Mouse (Mus musculus): ENCODE measurements at regions not wholly inside any gene's neighbourhood (a gene's known extent, or its start where the extent isn't known, plus 50 kb on each side); places are given as distances from the start of the nearest gene placed in this dataset.

DNA sequence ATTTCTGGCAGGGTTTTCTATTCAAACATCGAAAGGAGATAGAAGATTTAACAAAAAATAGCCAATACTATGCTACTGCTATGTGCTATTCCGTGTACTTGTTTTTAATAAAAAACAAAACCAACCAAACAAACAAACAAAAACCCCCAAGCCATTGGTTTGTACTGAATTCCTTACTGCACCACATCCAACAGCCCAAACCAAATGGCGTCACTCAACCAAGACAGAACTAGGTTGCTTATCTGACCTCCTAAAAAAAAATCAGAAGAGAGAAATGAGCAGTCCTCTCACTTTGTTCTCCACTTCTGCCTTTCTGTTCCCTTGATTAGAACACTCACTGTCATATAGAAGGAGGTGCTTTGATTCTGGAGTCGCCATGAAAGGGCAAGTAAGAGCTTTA lies 68.6 kb upstream of the Klf7 start:
- TF ChIP-seq CTCF (IDR thresholded peaks at IDR 0.05; ENCODE audit: insufficient read depth, low read depth, low read length): no peak
- peaks cover 7% of the 10 kb centered on the region; the same call in 1 of the 2 replicates for H3K4me1 ChIP-seq (ENCODE audit: control insufficient read depth, insufficient read depth, low read length)
- no peak overlapping the region for H3K4me3 ChIP-seq (ENCODE audit: insufficient read depth, low read depth, low read length)
- WGBS: 87% methylated on average over 4 of the region's 4 CpGs
- no peak overlapping the region for H3K27ac ChIP-seq (ENCODE audit: insufficient read depth, low read depth, low read length)

DNA sequence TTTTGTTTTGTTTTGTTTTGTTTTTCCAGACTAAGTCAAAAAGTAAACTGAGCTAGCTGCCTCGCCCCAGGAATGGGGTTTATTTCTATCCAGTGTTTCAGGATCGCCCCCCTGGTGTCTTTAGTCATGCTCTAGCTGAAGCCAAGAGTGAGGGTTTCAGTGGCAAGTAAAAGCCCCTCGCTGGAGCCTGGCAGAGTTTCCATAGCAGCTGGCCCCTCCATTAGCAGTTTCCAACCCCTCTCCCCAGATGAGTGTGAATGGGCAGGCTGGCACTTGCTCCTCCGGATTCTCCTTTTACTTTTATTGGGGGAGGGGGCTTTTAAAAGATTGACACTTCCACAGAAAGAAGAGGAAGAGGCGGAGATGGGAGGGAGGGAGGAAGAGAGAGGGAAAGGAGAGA lies 68.0 kb upstream of the Klf7 start:
- Histone ChIP-seq H3K27ac (ENCODE audit: insufficient read depth, low read depth, low read length) (no peak overlapping the region), H3K4me1 (ENCODE audit: control insufficient read depth, insufficient read depth, low read length) (peaks cover 7% of the 10 kb centered on the region; the same call in 1 of the 2 replicates), H3K4me3 (ENCODE audit: insufficient read depth, low read depth, low read length) (no peak overlapping the region)
- WGBS: 21% methylated on average over 5 of the region's 5 CpGs
- no peak for TF ChIP-seq CTCF (IDR thresholded peaks at IDR 0.05; ENCODE audit: insufficient read depth, low read depth, low read length)
- TF ChIP-seq POLR2A (IDR thresholded peaks at IDR 0.05; ENCODE audit: insufficient read depth, low read depth, low read length): no peak

DNA sequence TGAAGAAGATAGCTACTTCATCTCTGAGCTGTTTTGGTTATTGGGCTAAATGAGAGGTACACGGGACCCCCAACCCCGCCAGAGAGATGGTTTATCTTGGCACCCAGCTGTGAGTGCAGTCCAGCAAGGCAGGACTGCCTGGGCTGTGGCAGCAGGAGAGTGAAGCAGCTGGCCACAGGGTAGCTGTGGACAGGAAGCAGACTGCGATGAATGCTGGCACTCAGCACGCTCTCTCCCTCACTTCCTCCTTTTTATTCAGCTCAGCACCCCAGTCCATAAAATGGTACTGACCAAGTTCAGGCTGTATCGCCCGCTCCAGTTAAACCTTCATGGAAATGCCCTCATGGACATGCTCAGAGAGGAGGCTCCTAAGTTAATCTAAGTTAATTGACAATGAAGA lies 67.4 kb upstream of the Klf7 start:
- Histone ChIP-seq H3K27ac (ENCODE audit: insufficient read depth, low read depth, low read length) (no peak overlapping the region), H3K4me1 (ENCODE audit: control insufficient read depth, insufficient read depth, low read length) (peaks cover 7% of the 10 kb centered on the region; the same call in 1 of the 2 replicates), H3K4me3 (ENCODE audit: insufficient read depth, low read depth, low read length) (no peak overlapping the region)
- 39% methylated on average over 6 of the region's 6 CpGs for WGBS
- TF ChIP-seq POLR2A (IDR thresholded peaks at IDR 0.05; ENCODE audit: insufficient read depth, low read depth, low read length): no peak
- TF ChIP-seq CTCF (IDR thresholded peaks at IDR 0.05; ENCODE audit: insufficient read depth, low read depth, low read length): no peak

DNA sequence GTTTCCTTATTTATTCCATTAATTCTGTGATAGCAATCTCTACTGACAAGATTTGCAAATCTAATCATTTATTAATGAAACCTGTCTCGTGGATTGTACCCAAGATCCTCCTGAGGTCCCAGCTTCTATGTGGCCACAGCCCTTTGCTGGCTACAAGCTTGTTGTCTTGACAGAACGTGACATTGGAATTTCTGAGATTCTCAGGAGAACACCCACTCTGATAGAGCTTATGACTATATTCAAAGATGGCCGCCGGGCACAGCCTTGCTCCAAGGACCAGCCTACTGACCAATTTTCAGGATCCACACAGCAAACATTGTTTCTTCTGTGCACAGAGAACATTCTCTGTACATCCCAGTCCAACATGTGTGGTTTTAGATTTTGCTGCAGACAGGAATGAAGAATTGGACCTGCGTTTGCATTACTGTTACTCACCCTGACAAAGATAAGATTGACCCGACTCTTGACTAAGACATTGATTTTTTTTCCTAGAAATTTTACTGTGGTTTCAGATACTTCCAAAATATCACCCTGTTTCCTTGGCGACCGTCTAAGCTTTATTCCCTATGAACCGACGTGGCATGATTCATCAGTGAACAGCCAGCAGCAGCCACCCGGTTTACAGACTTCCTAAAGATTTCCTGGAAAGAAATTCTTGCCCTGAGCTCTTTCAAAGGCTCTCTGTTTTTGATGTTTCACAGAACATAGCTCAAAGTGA lies 65.9 kb upstream of the Klf7 start:
- Histone ChIP-seq H3K4me3 (ENCODE audit: insufficient read depth, low read depth, low read length) (no peak overlapping the region), H3K4me1 (ENCODE audit: control insufficient read depth, insufficient read depth, low read length) (peaks cover 7% of the 10 kb centered on the region; the same call in 1 of the 2 replicates), H3K27ac (ENCODE audit: insufficient read depth, low read depth, low read length) (no peak overlapping the region)
- 62% methylated on average over 11 of the region's 11 CpGs for WGBS
- TF ChIP-seq CTCF (IDR thresholded peaks at IDR 0.05; ENCODE audit: insufficient read depth, low read depth, low read length) (no peak), POLR2A (IDR thresholded peaks at IDR 0.05; ENCODE audit: insufficient read depth, low read depth, low read length) (no peak)

DNA sequence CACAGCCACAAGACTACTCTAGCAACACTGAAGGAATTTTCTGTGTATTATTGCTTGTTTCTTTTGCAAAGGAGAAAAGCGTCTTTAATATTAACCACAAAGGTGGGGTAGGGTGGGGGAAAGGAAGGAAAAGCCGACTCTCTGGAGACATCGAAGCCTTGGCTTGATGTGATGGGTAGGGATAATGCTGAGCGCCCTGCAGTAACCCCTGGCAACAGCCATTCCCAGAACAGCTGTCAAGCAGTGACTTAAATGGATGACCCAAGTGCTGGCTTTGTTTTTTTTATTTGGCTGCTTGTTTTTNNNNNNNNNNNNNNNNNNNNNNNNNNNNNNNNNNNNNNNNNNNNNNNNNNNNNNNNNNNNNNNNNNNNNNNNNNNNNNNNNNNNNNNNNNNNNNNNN lies 51.6 kb upstream of the Klf7 start:
- TF ChIP-seq CTCF (IDR thresholded peaks at IDR 0.05; ENCODE audit: insufficient read depth, low read depth, low read length) (no peak), POLR2A (IDR thresholded peaks at IDR 0.05; ENCODE audit: insufficient read depth, low read depth, low read length) (no peak)
- no peak overlapping the region for H3K4me3 ChIP-seq (ENCODE audit: insufficient read depth, low read depth, low read length)
- 53% methylated on average over 4 of the region's 4 CpGs for WGBS
- H3K27ac ChIP-seq (ENCODE audit: insufficient read depth, low read depth, low read length): no peak overlapping the region
- H3K4me1 ChIP-seq (ENCODE audit: control insufficient read depth, insufficient read depth, low read length): no peaks in the 10 kb centered on the region

DNA sequence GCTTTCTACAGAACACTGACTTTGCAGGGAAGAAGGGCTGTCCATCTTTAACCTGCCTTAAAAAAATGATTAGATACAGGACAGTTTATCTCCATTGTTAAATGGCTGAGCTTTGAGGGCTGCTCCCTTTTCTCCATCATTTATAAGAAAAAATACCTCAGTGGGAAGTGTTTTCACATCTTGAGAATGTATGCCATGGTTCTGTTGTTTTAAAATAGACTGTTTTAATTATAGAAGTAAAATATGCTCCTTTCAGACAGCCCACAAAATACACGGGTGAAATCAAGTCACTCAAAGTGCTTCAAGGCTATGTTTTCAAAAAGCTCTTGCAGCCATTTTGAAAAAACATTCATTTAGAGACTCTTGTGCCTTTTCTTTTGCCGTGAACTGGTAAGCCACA lies 50.0 kb upstream of the Klf7 start:
- TF ChIP-seq POLR2A (IDR thresholded peaks at IDR 0.05; ENCODE audit: insufficient read depth, low read depth, low read length) (no peak), CTCF (IDR thresholded peaks at IDR 0.05; ENCODE audit: insufficient read depth, low read depth, low read length) (no peak)
- Histone ChIP-seq H3K4me3 (ENCODE audit: insufficient read depth, low read depth, low read length) (no peak overlapping the region), H3K4me1 (ENCODE audit: control insufficient read depth, insufficient read depth, low read length) (no peaks in the 10 kb centered on the region), H3K27ac (ENCODE audit: insufficient read depth, low read depth, low read length) (no peak overlapping the region)
- 52% methylated on average over 2 of the region's 2 CpGs for whole genome bisulfite sequencing
